Mouse (Mus musculus) adipocyte (in vitro differentiated cells): Measurements from ENCODE around the gene Cbfa2t3.

ENCODE experiments used
- DNase-seq: peaks from one replicate; pipeline ENCODE4 v3.0.0-alpha.2; 2016; ENCODE audit warnings: low spot score

Cbfa2t3 gene

GRCm38 (mm10) chr8:122665667-122666316 lies 33.1 kb downstream of the Cbfa2t3 start:
- peak; percentile 21 for DNase-seq

- no peak for DNase-seq
Measured at GRCm38 (mm10) chr8:122665221-122665620, 33.7 kb downstream of the Cbfa2t3 start.

- DNase-seq, result no peak
Measured at GRCm38 (mm10) chr8:122663670-122664069, 35.2 kb downstream of the Cbfa2t3 start.

- DNase-seq, result no peak
Measured at GRCm38 (mm10) chr8:122663106-122663505, 35.8 kb downstream of the Cbfa2t3 start.

GRCm38 (mm10) chr8:122661894-122662293 lies 37.0 kb downstream of the Cbfa2t3 start:
- no peak for DNase-seq

GRCm38 (mm10) chr8:122661138-122661537 lies 37.8 kb downstream of the Cbfa2t3 start:
- DNase-seq, result peak; percentile 74

- no peak for DNase-seq
Measured at GRCm38 (mm10) chr8:122660022-122660421, 38.9 kb downstream of the Cbfa2t3 start.

GRCm38 (mm10) chr8:122658807-122659160 lies 40.1 kb downstream of the Cbfa2t3 start:
- DNase-seq, result no peak

- no peak for DNase-seq
Measured at GRCm38 (mm10) chr8:122658149-122658806, 40.6 kb downstream of the Cbfa2t3 start.

GRCm38 (mm10) chr8:122656056-122656999 lies 42.6 kb downstream of the Cbfa2t3 start:
- DNase-seq, result peak; percentile 58

GRCm38 (mm10) chr8:122654768-122655167 lies 44.1 kb downstream of the Cbfa2t3 start:
- no peak for DNase-seq

- DNase-seq, result no peak
Measured at GRCm38 (mm10) chr8:122652643-122653042, 46.3 kb downstream of the Cbfa2t3 start.

- DNase-seq, result no peak
Measured at GRCm38 (mm10) chr8:122651326-122651921, 47.5 kb downstream of the Cbfa2t3 start.

GRCm38 (mm10) chr8:122648192-122648970 lies 50.5 kb downstream of the Cbfa2t3 start:
- DNase-seq, result no peak

- no peak for DNase-seq
Measured at GRCm38 (mm10) chr8:122646337-122646736, 52.6 kb downstream of the Cbfa2t3 start.

GRCm38 (mm10) chr8:122644175-122644954 lies 54.5 kb downstream of the Cbfa2t3 start:
- DNase-seq, result no peak

GRCm38 (mm10) chr8:122642071-122642470 lies 56.8 kb downstream of the Cbfa2t3 start:
- peak; percentile 42 for DNase-seq

- DNase-seq, result no peak
Measured at GRCm38 (mm10) chr8:122641406-122641805, 57.5 kb downstream of the Cbfa2t3 start.

GRCm38 (mm10) chr8:122640825-122641224 lies 58.1 kb downstream of the Cbfa2t3 start:
- no peak for DNase-seq

- DNase-seq, result peak; percentile 77
Measured at GRCm38 (mm10) chr8:122639521-122640248, 59.2 kb downstream of the Cbfa2t3 start.
